Mouse (Mus musculus): ENCODE measurements around the gene Shpk. TPM values are rescaled to one million over a fixed set of nuclear protein-coding genes. Genes with fewer than 3 reads are reported as not detected.

Shpk gene
- polyA plus RNA-seq, 1 experiment = 0.93 TPM

DNA sequence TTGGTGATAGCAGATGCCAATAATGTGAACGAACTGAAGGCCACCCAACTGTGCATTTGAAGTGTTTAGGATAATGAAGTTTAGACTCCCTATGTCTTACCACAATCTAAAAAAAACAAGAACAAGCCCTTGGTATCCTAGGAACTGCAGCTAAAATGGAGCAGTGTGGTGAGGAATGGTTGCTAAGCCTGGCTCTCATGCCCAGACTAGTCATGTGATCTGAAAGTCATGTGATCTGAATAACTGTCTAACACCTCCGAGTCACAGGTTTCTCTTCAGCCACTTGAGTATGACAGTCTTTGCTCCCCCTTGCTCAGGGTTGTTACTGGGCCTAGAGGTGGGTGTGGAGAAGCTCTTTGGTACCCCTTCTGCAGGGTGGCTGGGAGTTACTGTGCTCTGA is 33.3 kb downstream of the Shpk start:
- H3K9me3 ChIP-seq (replicated peaks; ENCODE audit: control insufficient read depth, insufficient read depth, low read length, poor library complexity, severe bottlenecking) = no peaks in the 10 kb centered on the region
- H3K36me3 ChIP-seq (ENCODE audit: control insufficient read depth, insufficient read depth, low read length, poor library complexity, severe bottlenecking) = no peaks in the 10 kb centered on the region
- TF ChIP-seq POLR2A (IDR thresholded peaks at IDR 0.05; ENCODE audit: insufficient read depth, low read length) (no peak), CTCF (IDR thresholded peaks at IDR 0.05; ENCODE audit: low read depth, low read length) (no peak), EP300 (IDR thresholded peaks at IDR 0.05; ENCODE audit: insufficient read depth, low read depth, low read length) (no peak)

DNA sequence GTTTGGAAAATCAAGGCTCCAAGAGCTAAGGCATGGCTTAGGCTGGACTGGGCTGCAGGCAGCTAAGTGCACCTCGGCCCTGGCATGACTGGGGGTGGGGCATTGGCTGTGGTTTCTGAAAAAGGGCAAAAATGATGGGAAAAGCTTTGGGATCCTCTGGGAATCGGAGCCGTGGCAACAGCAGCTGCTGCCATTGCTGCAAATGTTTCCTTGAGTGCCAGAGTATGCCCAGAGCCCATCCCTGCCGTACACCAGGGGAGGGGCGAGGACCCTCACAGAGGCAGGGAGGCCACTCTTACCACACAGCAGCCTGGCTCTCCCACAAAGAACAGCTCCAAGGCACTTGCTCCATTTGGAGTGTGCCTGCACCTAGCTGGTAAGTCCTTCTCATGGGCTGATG is 34.7 kb downstream of the Shpk start, which contains the start of gene Trpv1:
Trpv1 (plus strand) TSS at position 301 of the 400 bp plus-strand sequence.
- Histone ChIP-seq H3K9me3 (replicated peaks; ENCODE audit: control insufficient read depth, insufficient read depth, low read length, poor library complexity, severe bottlenecking) (no peaks in the 10 kb centered on the region), H3K9ac (ENCODE audit: low read depth, poor library complexity, severe bottlenecking) (no peak within 1 kb of the TSS), H3K27ac (ENCODE audit: insufficient read depth, low read length) (no peak within 1 kb of the TSS), H3K4me3 (ENCODE audit: low read depth, low read length) (no peak within 1 kb of the TSS), H3K36me3 (ENCODE audit: control insufficient read depth, insufficient read depth, low read length, poor library complexity, severe bottlenecking) (no peaks in the 10 kb centered on the region), H3K27me3 (ENCODE audit: control insufficient read depth, insufficient read depth, low read length, poor library complexity, severe bottlenecking) (no peaks in the 10 kb centered on the region), H3K4me1 (ENCODE audit: control insufficient read depth, insufficient read depth, low read length) (no peaks in the 10 kb centered on the region)
- no peak for TF ChIP-seq POLR2A (IDR thresholded peaks at IDR 0.05; ENCODE audit: insufficient read depth, low read length)
- TF ChIP-seq CTCF (IDR thresholded peaks at IDR 0.05; ENCODE audit: low read depth, low read length) = no peak
- no peak for TF ChIP-seq EP300 (IDR thresholded peaks at IDR 0.05; ENCODE audit: insufficient read depth, low read depth, low read length)

More for the DNA sequence above, 33.3 kb downstream of the Shpk start:
- H3K4me3 ChIP-seq (ENCODE audit: low read depth, low read length) = no peak overlapping the region
- H3K9ac ChIP-seq (ENCODE audit: low read depth, poor library complexity, severe bottlenecking) = no peak overlapping the region
- no peaks in the 10 kb centered on the region for H3K4me1 ChIP-seq (ENCODE audit: control insufficient read depth, insufficient read depth, low read length)
- H3K27me3 ChIP-seq (ENCODE audit: control insufficient read depth, insufficient read depth, low read length, poor library complexity, severe bottlenecking) = no peaks in the 10 kb centered on the region
- no peak overlapping the region for H3K27ac ChIP-seq (ENCODE audit: insufficient read depth, low read length)

DNA sequence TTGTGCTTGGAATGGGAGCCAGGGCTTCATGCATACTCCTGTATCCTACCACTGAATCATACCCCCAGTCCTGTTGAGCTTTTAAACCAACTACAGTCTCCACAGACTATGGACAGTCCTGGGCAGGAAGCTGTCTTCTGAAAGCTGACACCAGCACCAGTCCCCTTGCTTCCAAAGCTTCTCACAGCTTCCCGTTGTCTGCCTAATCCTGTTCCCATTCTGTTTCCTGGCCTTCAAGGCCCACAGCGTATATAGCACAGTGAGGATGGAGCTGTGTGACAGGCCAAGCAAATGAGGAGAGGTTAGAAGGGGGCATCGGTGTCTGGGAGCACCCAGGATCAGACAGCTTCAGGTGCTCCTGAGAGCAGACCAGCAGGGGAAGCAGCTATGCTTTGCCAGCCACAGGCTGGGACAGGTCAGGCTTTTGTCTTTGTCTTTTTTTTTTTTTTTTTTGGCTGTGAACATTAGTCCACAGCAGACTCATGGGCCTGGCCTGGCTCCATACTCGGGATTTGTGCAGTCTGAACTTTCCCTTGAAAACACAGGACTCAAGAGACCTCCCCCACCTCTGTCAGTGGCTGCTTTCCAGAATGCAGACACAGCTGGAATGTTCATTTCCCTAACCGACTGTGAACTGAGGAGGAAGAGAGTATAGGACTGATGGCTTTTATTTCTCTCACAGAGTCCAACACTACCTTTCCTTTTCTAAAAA is 36.9 kb downstream of the Shpk start:
- no peaks in the 10 kb centered on the region for H3K36me3 ChIP-seq (ENCODE audit: control insufficient read depth, insufficient read depth, low read length, poor library complexity, severe bottlenecking)
- no peak for TF ChIP-seq CTCF (IDR thresholded peaks at IDR 0.05; ENCODE audit: low read depth, low read length)
- TF ChIP-seq EP300 (IDR thresholded peaks at IDR 0.05; ENCODE audit: insufficient read depth, low read depth, low read length) = no peak
- TF ChIP-seq POLR2A (IDR thresholded peaks at IDR 0.05; ENCODE audit: insufficient read depth, low read length) = no peak
- no peaks in the 10 kb centered on the region for H3K4me1 ChIP-seq (ENCODE audit: control insufficient read depth, insufficient read depth, low read length)
- no peak overlapping the region for H3K27ac ChIP-seq (ENCODE audit: insufficient read depth, low read length)
- H3K9ac ChIP-seq (ENCODE audit: low read depth, poor library complexity, severe bottlenecking) = no peak overlapping the region
- no peaks in the 10 kb centered on the region for H3K27me3 ChIP-seq (ENCODE audit: control insufficient read depth, insufficient read depth, low read length, poor library complexity, severe bottlenecking)
- no peaks in the 10 kb centered on the region for H3K9me3 ChIP-seq (replicated peaks; ENCODE audit: control insufficient read depth, insufficient read depth, low read length, poor library complexity, severe bottlenecking)
- no peak overlapping the region for H3K4me3 ChIP-seq (ENCODE audit: low read depth, low read length)

DNA sequence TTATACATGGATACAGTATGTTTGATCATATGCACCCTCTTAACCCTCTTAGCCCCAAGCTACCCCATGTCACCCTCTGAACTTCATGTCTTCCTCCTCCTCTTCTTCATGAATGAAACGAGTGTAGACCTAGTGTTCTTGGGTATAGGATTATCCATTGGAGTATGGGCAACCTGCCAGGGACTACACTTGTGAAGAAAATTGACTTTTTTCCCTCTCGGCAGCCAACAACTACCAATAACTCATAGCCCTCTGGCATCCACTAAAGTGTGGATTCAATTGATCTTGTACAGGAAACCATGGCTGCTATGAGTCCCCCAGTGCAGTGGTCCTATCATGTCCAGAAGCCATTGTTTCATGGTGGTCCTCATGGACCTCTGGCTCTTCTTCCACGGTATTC is 37.5 kb downstream of the Shpk start:
- H3K9me3 ChIP-seq (replicated peaks; ENCODE audit: control insufficient read depth, insufficient read depth, low read length, poor library complexity, severe bottlenecking) = no peaks in the 10 kb centered on the region
- H3K4me1 ChIP-seq (ENCODE audit: control insufficient read depth, insufficient read depth, low read length) = no peaks in the 10 kb centered on the region
- no peak overlapping the region for H3K27ac ChIP-seq (ENCODE audit: insufficient read depth, low read length)
- no peak overlapping the region for H3K4me3 ChIP-seq (ENCODE audit: low read depth, low read length)
- H3K9ac ChIP-seq (ENCODE audit: low read depth, poor library complexity, severe bottlenecking) = no peak overlapping the region
- no peaks in the 10 kb centered on the region for H3K27me3 ChIP-seq (ENCODE audit: control insufficient read depth, insufficient read depth, low read length, poor library complexity, severe bottlenecking)
- TF ChIP-seq EP300 (IDR thresholded peaks at IDR 0.05; ENCODE audit: insufficient read depth, low read depth, low read length) = no peak
- TF ChIP-seq CTCF (IDR thresholded peaks at IDR 0.05; ENCODE audit: low read depth, low read length) = no peak
- no peak for TF ChIP-seq POLR2A (IDR thresholded peaks at IDR 0.05; ENCODE audit: insufficient read depth, low read length)
- no peaks in the 10 kb centered on the region for H3K36me3 ChIP-seq (ENCODE audit: control insufficient read depth, insufficient read depth, low read length, poor library complexity, severe bottlenecking)

DNA sequence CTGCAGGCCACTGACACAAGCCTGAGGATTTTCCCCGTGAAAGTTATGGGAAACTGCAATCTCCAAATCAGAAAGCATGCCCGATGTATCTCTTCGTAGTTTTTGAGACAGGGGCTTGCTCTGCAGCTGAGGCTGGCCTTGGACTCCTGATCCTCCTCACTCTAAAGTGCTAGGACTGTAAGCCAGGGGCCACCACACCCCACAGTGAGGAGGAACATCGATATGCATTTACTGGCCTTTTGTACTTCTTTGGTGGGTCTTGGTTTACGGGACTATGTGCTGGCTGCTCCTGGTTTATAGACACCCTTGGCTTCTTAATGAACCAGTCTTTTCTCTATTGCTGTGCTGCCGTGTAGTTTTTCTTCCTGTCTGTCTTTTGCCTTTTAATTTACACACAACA is 42.9 kb downstream of the Shpk start:
- Histone ChIP-seq H3K27ac (ENCODE audit: insufficient read depth, low read length) (no peak overlapping the region), H3K9ac (ENCODE audit: low read depth, poor library complexity, severe bottlenecking) (no peak overlapping the region), H3K9me3 (replicated peaks; ENCODE audit: control insufficient read depth, insufficient read depth, low read length, poor library complexity, severe bottlenecking) (no peaks in the 10 kb centered on the region), H3K4me1 (ENCODE audit: control insufficient read depth, insufficient read depth, low read length) (no peaks in the 10 kb centered on the region), H3K4me3 (ENCODE audit: low read depth, low read length) (no peak overlapping the region), H3K36me3 (ENCODE audit: control insufficient read depth, insufficient read depth, low read length, poor library complexity, severe bottlenecking) (no peaks in the 10 kb centered on the region), H3K27me3 (ENCODE audit: control insufficient read depth, insufficient read depth, low read length, poor library complexity, severe bottlenecking) (no peaks in the 10 kb centered on the region)
- TF ChIP-seq POLR2A (IDR thresholded peaks at IDR 0.05; ENCODE audit: insufficient read depth, low read length) = no peak
- no peak for TF ChIP-seq CTCF (IDR thresholded peaks at IDR 0.05; ENCODE audit: low read depth, low read length)

DNA sequence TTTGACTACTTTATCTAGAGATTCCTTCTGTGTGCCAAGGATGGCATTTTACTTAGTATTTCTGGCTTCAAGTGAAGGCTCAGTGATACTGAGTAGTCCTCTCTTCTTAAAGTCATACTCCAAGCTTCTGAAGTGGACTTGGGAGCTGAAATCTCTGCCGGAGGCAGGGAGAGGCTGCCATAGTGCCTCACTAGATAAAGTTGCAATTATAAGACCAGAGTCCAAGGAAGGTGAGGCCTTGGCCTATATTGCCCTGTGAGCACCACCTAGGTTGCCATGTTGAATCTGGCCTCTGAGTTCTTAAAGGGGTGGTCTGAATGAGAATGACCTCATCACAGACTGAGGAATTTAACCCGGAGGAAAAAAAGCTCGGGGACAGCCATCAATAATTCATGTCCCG is 43.5 kb downstream of the Shpk start:
- Histone ChIP-seq H3K4me3 (ENCODE audit: low read depth, low read length) (no peak overlapping the region), H3K27me3 (ENCODE audit: control insufficient read depth, insufficient read depth, low read length, poor library complexity, severe bottlenecking) (no peaks in the 10 kb centered on the region), H3K27ac (ENCODE audit: insufficient read depth, low read length) (no peak overlapping the region), H3K36me3 (ENCODE audit: control insufficient read depth, insufficient read depth, low read length, poor library complexity, severe bottlenecking) (no peaks in the 10 kb centered on the region), H3K9ac (ENCODE audit: low read depth, poor library complexity, severe bottlenecking) (no peak overlapping the region), H3K4me1 (ENCODE audit: control insufficient read depth, insufficient read depth, low read length) (no peaks in the 10 kb centered on the region), H3K9me3 (replicated peaks; ENCODE audit: control insufficient read depth, insufficient read depth, low read length, poor library complexity, severe bottlenecking) (no peaks in the 10 kb centered on the region; the same call in 1 of the 2 replicates)
- no peak for TF ChIP-seq CTCF (IDR thresholded peaks at IDR 0.05; ENCODE audit: low read depth, low read length)
- no peak for TF ChIP-seq EP300 (IDR thresholded peaks at IDR 0.05; ENCODE audit: insufficient read depth, low read depth, low read length)
- TF ChIP-seq POLR2A (IDR thresholded peaks at IDR 0.05; ENCODE audit: insufficient read depth, low read length) = no peak
